Mouse (Mus musculus) spleen, adult 18-20 months (tissue): ENCODE results near the gene Crygb.

Experiments used
- DNase-seq, 2 experiments: peaks; one replicate each; pipeline ENCODE4 v3.0.0; 2022; ENCODE audit warnings: mixed read lengths in 2 of 2

Gene Crygb

DNA sequence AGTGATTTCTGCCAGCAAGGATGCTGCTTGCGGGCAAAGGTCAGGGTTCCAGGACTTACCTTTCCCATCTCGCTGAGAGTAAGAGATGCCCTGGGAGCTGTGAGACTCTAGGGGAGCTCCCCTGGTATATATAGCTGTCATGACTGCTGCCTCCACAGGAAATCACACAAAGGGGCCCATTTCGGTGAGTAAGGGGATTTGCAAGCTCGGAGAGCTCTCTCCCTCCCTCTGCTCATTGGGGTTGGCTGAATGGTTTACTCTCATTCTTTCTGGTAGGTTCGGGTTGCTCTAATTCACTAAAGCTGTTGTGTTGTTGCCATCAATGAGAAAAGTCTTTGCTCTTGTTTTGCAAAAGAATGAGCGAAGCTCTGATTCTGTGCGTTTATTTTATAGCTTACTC is at the start of gene Crygb:
Gene Crygb, minus strand, starts transcription at position 101 of the 400 bp plus-strand sequence.
- DNase-seq: no peak

DNA sequence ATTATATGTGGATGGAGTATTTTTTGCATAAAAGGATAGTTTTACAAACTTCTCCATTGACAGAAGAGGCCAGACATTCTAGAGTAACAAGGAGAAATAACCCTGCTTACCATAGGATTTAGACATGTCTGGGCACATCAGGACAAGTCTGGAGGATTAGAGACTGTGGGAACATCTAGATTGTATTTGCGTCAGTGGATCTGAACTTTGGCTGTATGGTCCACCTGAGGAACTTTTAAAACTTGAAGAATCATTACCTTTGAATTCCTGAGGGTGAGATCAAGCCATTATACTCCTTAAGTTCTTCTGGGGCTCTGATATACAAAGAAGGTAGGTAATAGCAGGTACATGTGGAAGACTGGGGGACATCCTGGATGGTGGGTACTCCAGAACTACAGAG is 49.6 kb upstream of the Crygb start:
- DNase-seq: no peak

- no peak for DNase-seq
Measured at GRCm38 (mm10) chr1:65130226-65130625, 48.1 kb upstream of the Crygb start.

DNA sequence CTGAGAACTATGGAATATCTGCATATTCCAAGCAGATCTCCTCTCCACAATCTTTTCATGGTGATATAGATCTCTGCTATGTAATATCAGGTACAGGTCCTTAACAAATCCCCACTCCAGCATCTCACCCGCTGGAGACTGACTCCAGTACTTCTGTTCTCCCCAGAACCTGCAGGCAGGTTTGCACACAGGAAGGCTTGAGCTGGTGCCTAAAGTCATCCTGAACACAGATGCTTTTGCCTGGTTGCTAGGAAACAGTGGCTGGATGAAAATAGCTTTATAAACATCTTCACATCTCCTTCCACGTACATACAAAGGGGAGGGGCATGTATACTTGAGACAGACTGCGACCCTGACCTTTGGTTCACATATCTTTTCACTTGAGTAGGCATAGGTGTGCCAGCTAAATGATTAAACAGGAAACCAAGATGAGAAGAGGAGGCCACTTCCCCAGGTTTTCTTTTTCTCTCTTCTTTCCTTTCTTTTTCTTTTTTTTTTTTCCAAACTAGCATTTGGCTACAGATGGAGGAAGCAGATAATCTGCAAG is 47.6 kb upstream of the Crygb start:
- no peak for DNase-seq

DNA sequence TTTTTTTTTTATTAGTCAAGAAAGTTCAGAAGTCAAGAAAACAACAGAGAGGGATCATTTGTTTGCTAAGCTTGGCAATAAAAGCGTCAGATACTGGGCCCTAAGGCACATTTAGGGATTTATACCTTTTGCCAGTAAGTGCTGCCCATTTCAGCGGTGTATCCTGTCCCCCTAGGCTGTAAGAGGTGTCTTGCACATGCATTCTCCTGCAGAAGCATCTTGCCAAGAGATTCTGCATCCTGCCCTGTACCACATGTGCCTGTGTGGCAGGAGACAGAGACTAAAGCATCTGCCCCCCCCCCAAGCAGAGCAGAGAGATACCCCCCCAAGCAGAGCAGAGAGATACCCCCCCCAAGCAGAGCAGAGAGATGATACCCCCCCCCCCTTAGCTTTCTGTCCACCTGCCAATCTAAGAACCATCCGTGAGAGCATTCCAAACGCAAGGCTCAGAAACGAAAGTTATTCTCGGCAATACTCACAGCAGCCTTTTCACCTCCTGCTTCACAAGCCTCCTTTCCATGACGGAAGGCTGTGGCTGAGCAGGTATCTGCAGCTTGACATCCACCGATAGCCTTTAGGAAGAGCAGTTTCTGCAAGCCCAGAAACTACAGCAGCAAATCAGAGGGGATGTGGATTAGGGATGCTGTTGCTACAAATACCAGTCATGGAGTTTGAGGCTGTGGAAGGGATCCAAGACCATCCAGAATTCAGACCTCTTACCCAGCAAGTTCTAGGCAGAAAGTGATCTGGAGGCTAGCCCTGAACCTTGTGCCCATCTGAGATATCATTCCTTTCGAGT is 40.7 kb upstream of the Crygb start, which contains the start of gene D630023F18Rik:
Gene D630023F18Rik, minus strand, starts transcription at position 641 of the 799 bp plus-strand sequence.
- no peak for DNase-seq

DNA sequence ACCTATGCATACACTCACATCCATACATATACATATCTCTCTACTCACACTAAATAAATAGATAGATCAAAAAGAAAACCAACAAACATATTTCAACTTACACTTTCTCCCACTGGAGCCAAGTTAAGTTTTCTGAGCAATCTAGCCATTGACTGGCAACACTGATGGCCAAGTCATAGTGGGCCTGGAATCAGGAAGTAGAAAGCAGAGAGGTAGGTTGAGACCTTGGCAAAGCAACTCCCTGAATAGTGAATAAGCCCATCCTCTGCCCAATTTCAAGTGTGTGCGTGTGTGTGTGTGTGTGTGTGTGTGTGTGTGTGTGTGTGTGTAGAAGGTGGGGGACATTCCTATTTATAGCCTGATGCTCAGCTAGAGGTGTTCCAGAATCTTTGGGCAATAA is 37.4 kb upstream of the Crygb start, which contains the start of gene Gm28845:
Gene Gm28845, minus strand, starts transcription at position 121 of the 400 bp plus-strand sequence.
- DNase-seq: no peak

DNA sequence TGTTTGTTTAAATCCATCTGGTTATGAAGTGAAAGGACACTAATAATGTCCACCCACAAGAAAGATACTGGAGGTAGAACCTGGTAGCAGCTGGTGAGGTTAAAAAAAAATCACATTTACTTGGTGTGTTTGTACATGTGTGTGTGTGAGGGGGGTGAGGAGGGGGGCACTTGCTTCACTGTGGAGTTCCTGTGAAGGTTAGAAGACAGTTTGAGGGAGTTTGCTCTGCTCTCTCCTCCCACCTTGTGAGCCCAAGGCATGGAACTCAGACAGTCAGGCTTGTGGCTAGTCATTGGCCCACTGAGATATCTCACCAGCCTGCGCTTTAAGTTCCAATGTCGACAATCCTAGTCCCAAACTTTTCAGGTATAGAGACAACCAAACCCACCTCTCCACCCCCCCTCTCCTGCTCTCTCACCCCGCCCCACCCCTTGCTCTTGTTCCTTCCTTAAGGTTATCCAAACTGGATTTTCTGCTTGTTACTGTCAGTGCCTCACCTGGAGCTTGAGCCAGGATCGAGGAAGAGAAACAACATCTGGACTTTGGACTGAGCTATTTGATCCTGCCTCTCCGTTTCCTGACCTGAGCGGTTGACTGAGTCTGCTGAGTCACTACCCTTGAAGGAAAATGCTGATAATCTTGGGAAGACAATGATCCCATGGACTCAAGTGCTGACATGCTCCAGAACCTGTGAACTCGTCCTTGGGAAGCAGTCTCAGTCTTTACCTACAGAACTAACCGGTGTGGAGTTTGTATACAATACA is 36.2 kb upstream of the Crygb start:
- no peak for DNase-seq

- no peak for DNase-seq
Measured at GRCm38 (mm10) chr1:65113536-65114172, 31.6 kb upstream of the Crygb start.

DNA sequence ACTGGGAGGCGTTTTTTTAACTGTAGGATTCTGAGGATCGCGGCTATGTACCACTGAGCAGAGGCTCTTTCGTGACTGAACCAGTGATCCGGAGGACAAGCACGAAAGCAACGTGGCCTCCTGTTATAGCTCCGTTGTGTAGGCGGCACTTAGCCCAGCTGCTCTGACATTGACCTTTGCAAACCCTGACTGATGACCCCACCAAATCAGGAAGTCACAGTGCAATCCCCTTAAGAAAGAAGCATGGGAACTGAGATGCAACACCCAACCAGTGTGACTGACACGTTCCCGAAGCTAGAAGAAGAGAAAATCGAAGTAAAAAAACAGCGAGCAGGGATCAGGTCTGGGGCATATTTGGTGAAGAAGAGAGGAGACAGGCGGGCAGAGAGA is 30.7 kb upstream of the Crygb start:
- DNase-seq: no peak

DNA sequence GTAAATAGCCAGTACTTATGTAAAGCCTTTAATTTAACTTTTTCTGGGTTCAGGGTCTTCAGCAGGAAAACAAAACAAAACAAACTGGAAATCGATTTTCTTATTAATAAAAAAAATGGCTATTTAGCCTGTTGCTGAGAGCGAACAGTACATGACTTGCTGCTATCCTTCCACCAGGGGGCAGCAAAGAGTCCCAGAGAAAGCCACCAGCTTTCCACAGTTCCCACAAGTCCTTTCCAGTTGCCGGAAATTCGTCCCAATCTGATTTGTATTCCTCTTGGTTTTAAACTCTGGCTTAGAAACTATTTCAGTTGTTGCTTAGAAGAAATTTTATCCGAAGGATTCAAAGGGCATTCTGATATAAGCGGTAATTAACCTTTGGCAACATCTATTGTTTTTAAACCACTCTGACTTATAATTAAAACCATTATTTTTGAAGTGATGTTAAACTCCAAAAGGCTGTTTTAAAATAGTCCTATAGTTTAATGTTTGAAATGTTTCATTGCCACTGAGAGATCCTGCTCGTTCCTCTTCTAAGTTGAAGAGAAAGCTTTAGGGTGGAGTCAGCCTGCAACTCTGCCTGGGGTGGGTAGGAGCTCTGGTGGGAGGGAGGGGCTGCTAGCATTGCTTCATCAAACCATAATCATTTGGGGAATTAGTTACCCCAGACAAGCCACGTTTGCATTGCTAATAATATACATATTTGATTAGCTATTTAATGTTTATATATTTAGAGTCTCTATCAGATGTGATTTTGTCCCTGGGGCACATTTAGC is 30.1 kb upstream of the Crygb start:
- DNase-seq: peak in 1 of 2 experiments; percentile 42

- DNase-seq: no peak
Measured at GRCm38 (mm10) chr1:65109756-65110435, 27.8 kb upstream of the Crygb start.

- DNase-seq: no peak
Measured at GRCm38 (mm10) chr1:65109196-65109595, 27.1 kb upstream of the Crygb start.

DNA sequence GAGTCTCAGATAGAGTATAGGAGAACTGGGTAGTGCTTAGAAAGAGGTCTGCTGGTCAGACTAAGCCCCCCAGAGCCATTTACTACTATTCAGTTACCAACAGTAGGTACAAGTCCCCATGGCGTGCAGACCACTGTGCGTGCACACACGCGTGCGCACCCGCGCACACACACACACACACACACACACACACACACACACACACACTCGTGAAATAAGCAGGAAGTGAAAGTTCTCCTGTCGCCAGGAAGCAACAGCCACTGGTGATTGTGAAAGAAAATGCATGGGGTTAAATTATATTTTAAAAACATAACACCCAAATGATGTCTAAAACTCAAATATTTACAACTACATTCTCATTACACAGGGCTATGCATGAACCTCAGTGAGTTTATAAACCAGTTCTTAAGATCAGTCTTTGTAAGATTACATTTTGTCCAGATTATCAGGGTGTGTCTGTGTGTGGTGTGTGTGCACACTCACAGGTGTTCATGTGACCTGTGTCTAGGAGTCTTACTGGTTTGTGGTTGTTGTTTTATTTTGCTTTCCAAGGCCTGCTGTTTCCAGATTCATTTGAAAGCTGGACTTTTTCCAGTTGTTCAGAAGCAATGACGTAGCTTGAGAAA is 25.7 kb upstream of the Crygb start:
- DNase-seq: no peak

DNA sequence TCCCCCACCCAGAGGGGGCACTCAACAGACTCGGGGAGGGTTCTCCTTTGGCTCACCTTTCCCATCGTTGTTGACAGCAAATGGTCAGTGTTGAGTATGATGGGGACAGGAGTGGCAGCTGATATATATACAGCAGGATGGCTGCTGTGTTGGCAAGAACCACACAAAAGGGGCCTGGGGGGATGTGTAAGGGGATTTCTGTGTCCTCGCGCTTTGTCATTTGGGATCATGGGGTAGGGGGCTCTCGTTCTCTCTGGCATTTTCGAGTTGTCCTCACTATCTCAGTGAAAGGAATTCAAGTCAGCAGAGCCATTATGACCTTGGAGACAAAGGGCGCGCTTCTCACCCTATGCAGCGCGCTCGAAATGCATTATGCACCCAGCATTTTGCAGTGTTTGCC is 21.2 kb upstream of the Crygb start, which contains the start of gene Cryga:
Gene Cryga, minus strand, starts transcription at position 101 of the 400 bp plus-strand sequence.
- no peak for DNase-seq

DNA sequence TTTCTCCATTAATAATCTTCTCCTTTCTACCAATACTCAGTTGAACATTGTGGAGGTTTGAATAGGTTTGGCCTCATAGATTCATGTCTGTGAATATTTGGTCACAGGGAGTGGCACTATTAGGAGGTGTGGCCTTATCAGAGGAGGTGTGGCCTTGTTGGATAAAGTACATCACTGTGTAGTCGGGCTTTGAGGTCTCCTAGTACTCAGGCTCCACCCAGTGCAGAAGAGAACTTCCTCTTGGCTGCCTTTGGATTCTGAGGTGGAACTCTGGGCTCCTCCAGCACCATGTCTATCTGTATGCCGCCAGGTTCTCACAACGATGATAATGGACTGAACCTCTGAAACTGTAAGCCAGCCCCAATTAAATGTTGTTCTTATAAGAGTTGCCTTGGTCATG is 14.9 kb upstream of the Crygb start:
- no peak for DNase-seq

DNA sequence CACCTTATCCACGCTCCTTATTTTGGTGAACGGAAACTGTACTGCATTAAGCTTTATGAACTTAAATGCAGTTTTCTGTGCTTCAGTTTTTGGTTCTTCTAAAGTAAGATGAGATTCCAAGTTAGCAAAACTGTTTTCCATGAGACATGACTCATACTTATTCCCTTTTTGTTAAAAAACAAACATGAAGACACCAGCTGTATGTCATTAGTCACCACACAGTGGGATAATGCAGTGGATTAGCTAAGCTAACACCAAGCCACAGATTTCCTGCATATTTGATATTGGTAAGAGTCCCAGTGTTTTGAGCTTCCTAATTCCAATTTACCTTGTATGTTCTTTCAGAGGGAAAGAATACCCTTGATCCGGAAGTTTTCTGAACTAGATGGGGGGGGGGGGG is 9.5 kb upstream of the Crygb start:
- no peak for DNase-seq

- DNase-seq: no peak
Measured at GRCm38 (mm10) chr1:65090370-65090769, 8.3 kb upstream of the Crygb start.

DNA sequence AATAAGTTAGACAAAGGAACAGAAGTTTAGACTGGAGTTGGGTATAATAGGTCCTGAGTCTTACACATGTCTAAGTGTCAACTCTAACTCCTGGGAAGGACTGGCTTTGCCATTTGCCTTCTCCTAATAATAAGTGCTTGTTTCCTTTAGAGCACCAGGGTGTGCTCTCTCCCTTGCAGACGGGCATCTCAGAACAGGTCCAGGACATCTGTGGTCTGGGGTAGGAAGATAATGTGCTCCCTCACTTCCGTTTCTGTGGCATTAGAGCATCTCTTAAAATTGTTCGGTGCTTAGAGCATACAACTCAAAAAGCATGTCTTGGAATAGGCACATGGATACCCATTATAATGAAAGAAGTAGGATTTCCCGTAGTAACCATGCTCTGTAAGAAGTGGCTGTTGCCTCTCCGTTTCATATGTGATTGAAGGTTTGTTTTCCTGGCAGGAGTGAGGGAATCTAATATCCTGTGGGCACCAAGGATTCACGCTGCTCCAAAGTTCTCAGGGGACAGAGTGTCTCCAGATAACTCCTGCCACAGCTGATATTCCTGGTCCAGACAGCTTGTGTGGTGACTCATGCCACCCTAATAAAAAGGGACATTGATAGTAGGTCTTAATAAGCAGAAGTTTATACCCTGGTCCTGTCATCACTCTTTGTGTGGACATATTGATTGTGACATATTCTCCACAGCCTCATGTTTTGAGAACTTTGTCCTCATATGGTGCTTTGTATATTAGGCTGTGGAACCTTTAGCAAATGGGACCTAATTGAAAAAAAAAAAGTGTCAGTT is 6.7 kb upstream of the Crygb start:
- DNase-seq: no peak

DNA sequence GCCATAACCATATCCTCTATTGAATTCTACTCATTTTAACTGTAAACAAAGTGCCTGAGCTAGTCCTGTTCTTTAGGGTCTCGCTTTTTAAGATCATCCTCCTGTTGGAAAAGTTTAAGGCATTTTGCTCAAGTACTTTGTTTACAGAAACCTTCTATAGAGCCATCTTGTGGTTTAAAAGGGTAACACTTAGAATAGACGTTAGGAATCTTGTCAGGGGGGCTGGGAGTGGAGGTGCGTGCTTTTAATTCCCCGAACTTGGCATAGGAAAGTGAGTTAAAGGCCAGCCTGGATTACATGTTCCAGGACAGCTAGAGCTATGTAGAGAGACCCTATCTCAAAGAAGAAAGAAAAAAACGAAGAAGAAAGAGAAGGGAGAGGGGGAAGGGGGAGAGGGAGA is 6.5 kb downstream of the Crygb start:
- no peak for DNase-seq

DNA sequence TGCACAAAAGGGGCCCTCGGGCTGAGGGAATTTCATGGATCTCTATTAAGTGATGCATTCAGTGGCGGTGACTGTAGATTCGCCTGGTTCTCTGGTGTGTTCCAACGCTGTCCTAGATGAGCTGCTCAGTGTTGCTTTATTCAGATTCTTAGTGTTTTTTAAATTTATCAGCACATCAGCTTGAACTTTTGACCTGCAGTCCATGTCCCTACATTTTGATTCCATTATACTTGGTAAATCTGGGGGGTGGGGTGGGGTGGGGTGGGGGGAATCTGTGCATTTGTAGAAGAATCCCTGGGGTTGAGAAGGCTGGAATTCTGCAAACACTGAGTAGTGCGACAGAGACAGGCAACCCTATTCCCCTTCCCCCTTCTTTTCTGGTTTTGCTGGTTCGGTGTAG is 8.5 kb downstream of the Crygb start, which contains the start of gene Crygc:
Gene Crygc, minus strand, starts transcription at position 101 of the 400 bp plus-strand sequence.
- DNase-seq: no peak
